Mouse (Mus musculus) v-Abl transformed pro-B cells (cell line): ENCODE results near the gene Gadd45a.

Experiments used
- in situ Hi-C, 2 experiments: fragments of 400-800 bp; cut with MboI; formaldehyde crosslinking; loops; one replicate each; pipeline ENCODE4 v1.15.1; 2025; ENCODE audit not compliant: unreplicated experiment in 2 of 2

The Gadd45a gene

DNA sequence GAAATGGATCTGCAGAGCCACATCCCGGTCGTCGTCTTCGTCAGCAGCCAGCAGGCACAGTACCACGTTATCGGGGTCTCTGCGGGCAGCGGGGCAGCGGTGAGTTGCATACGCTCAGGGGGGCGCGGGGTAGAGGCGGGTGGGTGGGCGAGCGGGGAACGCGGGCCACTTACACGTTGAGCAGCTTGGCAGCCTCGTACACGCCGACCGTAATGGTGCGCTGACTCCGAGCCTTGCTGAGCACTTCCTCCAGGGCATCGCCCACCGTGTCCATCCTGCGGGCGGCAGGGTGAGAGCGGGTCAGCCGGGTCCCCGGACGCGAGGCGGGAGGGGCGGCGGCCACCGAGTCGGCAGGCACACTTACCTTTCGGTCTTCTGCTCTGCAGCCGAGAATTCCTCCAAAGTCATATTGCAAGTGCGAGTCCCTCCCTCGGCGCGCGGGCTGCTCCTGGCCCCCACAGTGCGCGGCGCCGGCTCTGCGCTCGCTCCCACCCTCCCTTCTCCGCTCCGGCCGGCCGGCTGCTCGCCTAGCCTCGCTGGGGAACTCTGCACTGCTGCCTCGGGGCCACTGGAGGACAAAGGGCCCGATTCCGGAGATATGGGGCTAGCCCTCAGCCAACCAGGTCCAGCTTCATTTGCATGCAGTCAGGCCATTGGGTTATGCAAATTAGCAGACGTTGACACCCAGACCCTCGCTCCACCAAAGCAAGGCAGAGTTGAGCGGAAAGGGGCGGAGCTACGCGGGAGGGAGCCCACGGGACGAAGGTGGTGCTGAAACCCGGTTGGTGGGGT is at the start of gene Gadd45a:
Gadd45a (minus strand) TSS at position 621 of the 792 bp plus-strand sequence.
- in situ Hi-C loops: loop anchor here (5.0 kb wide), 3 partner anchors 35 to 100 kb away; no protein-coding TSS in a partner anchor

GRCm38 (mm10) chr6:67085850-67086437 is 48.7 kb upstream of the Gadd45a start:
- in situ Hi-C loops: no loop called here

GRCm38 (mm10) chr6:67084465-67084864 is 47.2 kb upstream of the Gadd45a start:
- in situ Hi-C loops: no loop called here

DNA sequence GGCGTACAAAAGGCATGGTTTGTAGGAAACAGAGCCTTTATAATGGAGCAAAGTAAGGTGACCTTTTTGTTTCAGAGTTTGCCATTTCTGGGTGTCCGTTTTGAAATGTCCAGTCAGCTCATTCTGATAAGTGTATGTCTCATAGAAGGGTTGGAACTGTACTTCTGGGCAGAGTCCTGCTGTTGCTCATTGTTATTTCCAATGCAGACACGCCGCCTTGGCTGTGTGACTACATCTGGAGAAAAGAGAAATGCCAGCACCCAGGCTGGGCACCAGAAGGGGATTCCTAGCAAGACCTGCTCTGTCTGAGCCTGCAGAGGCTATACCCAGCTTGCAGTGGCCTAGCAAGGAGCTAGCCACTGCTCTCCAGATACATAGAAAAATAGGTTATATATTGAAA is 43.9 kb upstream of the Gadd45a start:
- in situ Hi-C loops: no loop called here

DNA sequence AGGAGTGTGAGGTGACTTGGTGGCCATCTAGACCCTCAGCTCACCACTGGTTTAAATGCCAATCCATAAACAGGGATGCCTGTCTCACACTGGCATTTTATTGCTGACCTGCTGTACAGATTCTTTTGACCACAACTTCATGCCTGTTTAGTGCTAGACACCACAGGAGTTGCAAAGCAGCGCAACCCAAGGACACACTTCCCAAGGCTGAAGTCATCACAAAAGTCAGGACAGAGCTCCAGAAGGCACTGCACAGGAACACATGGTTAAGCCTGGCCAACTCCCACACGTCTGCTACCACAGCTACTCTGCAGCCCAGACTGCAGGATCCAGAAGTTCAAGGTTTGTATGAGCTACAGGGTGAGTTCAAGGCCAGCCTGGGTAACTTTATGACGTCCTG is 40.8 kb upstream of the Gadd45a start:
- in situ Hi-C loops: no loop called here

- in situ Hi-C loops: no loop called here
Observed at GRCm38 (mm10) chr6:67077477-67077876, 40.2 kb upstream of the Gadd45a start.

- in situ Hi-C loops: no loop called here
Observed at GRCm38 (mm10) chr6:67076348-67076747, 39.1 kb upstream of the Gadd45a start.

DNA sequence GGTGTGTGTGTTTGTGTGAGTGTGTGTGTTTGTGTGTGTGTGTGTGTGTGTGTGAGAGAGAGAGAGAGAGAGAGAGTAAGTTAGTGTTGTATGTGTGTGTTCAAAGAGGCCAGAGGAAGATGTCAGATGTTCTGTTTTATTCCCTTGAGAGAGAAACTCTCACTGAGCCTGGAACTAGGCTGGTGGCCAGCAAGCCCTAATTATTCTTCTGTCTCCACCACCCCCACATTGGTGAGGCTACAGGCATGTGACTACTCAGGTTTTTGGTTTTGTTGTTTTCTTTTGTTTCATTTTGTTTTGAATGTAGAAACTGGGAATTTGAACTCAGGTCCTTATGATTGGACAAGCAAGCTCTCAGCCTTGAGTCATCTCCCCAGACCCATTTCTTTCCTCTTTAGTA is 37.6 kb upstream of the Gadd45a start:
- in situ Hi-C loops: loop anchor here in 1 of 2 experiments (5.0 kb wide), 1 partner anchor 38 kb away; the partner anchor contains the start of gene Gadd45a

- in situ Hi-C loops: loop anchor here in 1 of 2 experiments (5.0 kb wide), 1 partner anchor 37 kb away; the partner anchor contains the start of gene Gadd45a
Observed at GRCm38 (mm10) chr6:67073929-67074328, 36.7 kb upstream of the Gadd45a start.

- in situ Hi-C loops: loop anchor here in 1 of 2 experiments (5.0 kb wide), 1 partner anchor 36 kb away; the partner anchor contains the start of gene Gadd45a
Observed at GRCm38 (mm10) chr6:67073446-67073845, 36.2 kb upstream of the Gadd45a start.

DNA sequence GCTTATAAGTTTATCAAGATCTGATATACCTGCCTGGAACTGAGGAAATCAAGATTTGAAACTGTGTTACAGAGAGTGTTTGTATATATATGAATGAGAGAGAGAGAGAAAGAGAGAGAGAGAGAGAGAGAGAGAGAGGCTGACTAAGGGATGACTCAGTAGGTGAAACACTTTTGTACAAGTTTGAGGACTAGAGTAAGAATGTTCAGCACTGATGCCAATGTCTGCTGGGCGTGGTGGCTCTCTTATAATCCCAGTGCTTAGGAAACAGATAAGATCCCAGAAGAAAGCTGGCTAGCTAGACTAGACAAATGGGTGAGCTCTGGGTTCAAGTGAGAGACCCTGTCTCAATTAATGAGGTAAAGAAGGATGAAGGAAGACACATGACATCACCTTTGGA is 34.4 kb upstream of the Gadd45a start:
- in situ Hi-C loops: loop anchor here in 1 of 2 experiments (5.0 kb wide), 1 partner anchor 34 kb away; the partner anchor contains the start of gene Gadd45a

- in situ Hi-C loops: loop anchor here in 1 of 2 experiments (5.0 kb wide), 1 partner anchor 33 kb away; the partner anchor contains the start of gene Gadd45a
Observed at GRCm38 (mm10) chr6:67069800-67070315, 32.6 kb upstream of the Gadd45a start.

GRCm38 (mm10) chr6:67069219-67069762 is 32.0 kb upstream of the Gadd45a start:
- in situ Hi-C loops: no loop called here

GRCm38 (mm10) chr6:67060057-67060456 is 22.8 kb upstream of the Gadd45a start:
- in situ Hi-C loops: no loop called here

DNA sequence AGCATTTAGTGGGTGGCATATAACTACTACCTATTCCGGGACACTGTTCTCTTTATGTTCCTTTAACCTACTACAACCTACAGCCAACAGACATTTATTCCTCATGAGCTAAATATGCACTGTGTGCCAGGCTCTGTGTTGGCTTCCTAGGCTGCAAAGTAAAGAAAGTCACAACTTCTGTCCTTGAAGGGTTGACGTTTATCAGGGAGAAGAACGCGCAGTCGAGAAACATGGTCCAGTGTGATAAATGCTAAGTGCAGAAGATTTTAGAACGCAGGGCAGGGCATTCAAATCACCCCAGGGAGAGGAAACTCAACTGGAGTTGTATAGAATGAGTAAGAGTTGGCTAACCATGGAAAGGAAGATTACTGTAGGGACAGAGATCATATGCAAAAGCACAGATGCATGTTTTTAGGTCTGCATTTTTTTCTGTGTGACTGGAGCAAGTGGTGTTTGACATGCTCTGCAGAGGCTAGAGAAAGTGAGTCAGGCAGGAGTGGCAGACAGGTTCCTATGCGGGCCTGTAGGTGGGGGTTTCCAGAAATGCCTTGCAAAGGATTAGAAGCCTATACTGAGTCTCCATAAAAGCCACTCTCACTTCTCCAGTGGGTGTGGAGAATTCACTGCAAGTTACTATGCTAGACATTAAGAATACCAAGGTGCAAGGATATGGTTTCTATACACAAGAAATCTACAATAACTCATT is 20.9 kb upstream of the Gadd45a start:
- in situ Hi-C loops: no loop called here

DNA sequence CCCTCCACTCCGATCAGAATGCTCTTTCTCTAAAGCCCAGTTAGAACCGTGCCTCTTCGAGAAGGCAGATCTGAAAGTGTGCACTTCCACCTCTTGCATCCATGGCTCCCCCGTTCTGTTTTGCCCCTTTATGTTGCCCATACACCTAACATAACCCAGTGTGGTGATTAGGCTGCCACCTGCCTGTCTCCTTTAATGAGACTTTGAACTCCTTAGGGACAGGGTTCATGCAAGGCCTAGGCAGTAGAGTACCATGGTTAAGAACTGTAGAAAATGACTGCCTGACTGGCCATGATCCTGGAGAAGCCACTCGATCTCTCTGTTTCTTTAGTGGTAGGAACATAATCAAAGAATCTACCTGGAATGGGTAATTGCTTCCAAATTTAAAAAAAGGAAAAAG is 20.3 kb upstream of the Gadd45a start:
- in situ Hi-C loops: no loop called here

GRCm38 (mm10) chr6:67056889-67057564 is 19.8 kb upstream of the Gadd45a start:
- in situ Hi-C loops: no loop called here

DNA sequence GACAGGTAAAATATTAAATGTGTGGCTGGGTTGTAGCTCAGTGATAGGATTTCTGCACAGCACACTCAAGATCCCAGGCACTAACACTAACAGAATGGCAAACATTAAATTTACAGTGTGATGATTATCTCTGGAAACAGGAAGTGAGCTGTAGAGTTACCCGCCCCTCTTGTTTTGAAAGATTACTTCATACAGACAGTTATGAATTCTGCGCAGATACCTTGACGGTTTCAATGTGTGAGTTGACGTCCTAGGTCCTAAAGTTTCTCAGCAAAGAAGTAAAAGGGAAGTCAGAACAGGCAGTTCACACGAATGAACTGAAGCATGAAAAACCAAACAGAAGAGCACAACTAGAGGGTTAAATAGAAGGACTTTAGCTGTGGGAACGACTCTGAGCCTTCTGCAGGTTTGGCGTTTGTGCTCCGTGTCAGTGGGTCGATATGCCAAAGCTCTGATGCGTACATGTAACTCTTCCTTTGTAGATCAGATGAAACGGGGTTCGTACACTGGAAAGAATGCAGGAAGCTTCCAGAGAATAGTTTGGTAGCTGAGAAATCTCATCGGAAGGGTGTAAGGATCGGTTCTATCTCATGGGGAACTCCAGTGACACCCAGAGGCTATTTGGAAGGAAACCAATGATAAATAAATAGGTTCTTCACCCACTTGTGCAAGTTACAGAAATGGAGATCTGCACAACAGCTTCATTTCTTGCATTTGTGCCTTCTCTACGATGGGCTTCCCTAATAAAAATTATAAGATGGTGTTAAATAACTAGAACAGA is 19.0 kb upstream of the Gadd45a start:
- in situ Hi-C loops: no loop called here

GRCm38 (mm10) chr6:67050063-67050462 is 12.8 kb upstream of the Gadd45a start:
- in situ Hi-C loops: no loop called here
